Mouse (Mus musculus) mature B cell (primary cell): ENCODE data around the gene Tomm40l.

Source experiments
- in situ Hi-C: fragments of 300-500 bp; cut with MboI; formaldehyde crosslinking; loops from 2 replicates; pipeline ENCODE4 v1.14.3; 2019

Tomm40l gene

DNA sequence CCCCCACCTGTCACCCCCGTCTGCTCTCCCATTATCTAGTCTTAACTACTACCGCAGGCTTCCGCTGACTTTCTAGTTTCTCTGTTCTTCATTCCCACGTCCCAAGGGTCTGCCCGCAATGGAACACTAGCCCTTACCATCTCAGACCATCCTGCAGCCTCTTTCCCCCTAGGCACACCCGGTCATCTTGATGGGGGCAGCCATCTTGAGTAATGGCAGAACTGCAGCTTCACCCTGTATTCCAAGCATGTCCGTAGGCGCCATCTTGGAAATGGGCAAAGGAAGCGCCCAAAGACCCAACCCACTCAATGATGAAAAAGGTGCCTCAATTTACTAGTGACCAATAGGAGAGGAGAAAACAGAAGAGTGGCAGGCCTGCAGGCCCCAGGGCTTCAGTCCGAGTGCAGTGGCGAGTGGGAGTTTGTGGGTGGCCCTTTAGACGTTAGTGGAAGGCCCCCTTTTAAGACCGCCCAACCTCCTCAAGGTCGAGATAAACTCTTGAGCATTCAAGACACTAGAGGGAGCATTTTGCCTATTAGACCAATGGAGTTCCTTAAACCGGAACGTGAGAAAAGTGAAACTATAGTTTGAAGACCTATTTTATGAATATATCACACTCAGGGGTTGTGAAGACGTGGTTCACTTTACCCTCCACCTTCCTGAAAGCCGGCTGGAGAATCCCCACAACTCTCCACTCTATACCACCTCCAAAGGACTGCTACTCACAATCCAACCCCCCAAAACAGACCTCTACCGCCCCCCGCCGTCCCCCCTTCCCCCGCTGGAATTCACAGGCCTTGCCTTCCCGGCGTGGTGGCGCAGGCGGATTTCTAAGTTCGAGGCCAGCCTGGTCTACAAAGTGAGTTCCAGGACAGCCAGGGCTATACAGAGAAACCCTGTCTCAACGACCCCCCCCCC, at the start of gene Tomm40l:
Tomm40l (minus strand) TSS at position 277 of the 918 bp plus-strand sequence.
- in situ Hi-C loops, result loop anchor here (10.0 kb wide), 1 partner anchor 328 kb away; no protein-coding TSS in a partner anchor

DNA sequence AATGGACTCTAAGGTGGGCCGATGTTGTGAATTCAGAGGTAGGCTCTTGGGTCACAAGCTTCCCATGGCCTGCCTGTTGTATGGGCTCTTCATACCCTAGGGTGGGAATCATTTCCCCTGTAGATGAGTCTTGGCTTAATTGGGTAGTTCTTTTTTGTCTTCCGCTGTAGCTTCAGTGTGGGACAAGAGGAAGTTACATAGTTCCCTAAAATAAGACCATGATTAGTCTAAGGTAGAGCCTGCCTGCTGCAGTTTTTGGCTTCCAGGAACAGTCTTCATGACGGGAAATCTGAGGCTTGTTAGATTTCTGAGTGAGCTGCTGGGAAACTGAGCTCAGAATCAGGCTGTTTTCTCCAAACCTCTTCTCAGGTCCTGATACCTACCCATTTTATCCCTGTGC, 49.8 kb upstream of the Tomm40l start:
- in situ Hi-C loops, result no loop called here

- in situ Hi-C loops, result no loop called here
Measured at GRCm38 (mm10) chr1:171271622-171272021, 49.3 kb upstream of the Tomm40l start.

DNA sequence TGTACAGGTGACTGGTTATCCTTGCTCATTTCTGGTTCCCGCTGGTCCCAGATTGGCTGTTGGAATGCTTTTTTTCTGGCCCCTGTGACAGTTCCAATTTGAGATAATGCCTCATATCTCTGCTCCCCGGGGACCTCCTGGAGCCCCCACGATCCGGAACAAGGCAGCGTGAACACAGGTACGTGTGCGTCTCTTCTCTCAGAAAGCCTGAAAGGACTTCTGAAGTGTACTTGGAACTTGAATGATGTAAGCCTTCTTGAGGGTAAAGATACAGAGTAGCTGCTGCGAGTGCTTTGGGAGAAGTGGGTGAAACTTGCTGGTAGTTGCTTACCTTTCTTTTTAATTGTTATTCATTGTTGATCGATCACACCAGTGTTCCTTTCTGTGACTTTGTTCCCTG, 48.9 kb upstream of the Tomm40l start:
- in situ Hi-C loops, result no loop called here

DNA sequence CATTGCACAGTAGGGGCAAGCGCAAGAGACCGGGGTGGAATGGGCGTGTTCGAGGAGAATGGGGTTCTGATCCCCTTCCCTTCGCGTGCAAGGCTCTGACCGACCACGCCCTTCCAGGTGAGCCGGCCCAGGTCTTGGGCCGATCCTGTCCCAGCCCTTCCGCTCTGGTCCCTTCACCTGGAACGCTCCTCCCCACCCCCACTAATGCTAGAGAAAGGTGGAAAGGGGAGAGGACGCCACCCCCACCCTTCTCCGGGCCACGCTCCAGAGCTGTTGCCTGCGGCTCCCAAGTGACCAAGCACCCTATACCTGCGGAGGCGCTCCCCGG, 48.2 kb upstream of the Tomm40l start:
- in situ Hi-C loops, result no loop called here

- in situ Hi-C loops, result no loop called here
Measured at GRCm38 (mm10) chr1:171269848-171270572, 47.7 kb upstream of the Tomm40l start, which contains the start of gene B4galt3. Gene B4galt3 (plus strand): TSS chr1:171270328.

DNA sequence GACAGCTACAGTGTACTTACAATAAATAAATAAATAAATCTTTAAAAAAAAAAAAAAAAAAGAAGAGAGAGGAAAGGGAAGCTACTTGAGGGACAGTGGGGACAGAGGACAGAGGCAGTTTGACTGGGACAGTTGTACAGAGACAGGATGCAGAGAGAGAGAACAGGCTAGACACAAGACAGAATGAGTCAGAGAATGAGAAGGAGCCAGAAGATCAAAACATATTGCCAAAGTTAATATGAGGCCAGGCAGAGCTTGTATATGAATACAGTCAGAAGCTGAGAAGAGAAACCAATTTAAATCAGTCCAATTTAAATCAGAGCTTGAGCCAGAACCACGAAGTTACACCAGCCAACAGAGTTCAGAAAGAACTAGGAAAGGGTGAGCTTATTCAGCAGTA, 46.0 kb upstream of the Tomm40l start:
- in situ Hi-C loops, result no loop called here

DNA sequence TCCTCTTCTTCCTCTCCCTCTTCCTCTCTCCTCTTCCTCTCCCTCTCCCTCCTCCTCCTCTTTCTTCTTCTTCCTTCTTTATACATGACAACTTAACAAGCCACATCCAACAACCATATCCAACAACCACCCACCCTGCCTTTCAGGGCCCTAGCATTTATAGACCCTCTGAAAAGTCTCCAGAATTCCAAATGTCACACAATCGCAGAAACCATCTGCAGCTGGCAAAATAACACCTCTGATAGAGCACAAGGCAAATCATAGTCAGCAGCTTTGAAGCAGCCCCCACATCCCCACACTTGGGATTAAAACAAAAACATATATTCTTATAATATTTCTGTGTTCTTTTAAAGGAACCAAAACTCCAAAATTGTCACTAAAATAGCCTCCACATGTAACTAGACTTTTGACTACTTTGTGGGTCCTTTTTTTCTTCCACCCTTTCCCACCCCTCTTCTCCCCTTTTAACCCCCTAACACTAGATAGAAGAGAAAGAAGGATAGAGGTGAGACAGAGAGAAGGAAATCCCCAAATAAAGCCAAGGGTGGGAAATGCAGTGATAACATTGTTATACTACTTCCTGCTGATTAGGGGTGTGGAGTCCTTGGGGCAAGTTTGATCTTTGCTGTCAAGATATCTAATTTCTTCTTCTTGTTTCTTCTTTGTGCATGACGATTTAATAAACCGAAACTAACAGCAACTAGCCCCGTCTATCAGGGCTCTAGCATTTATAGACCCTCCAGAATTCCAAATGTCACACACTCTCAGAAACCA, 43.8 kb upstream of the Tomm40l start:
- in situ Hi-C loops, result no loop called here

GRCm38 (mm10) chr1:171263666-171264461, 41.5 kb upstream of the Tomm40l start:
- in situ Hi-C loops, result no loop called here

DNA sequence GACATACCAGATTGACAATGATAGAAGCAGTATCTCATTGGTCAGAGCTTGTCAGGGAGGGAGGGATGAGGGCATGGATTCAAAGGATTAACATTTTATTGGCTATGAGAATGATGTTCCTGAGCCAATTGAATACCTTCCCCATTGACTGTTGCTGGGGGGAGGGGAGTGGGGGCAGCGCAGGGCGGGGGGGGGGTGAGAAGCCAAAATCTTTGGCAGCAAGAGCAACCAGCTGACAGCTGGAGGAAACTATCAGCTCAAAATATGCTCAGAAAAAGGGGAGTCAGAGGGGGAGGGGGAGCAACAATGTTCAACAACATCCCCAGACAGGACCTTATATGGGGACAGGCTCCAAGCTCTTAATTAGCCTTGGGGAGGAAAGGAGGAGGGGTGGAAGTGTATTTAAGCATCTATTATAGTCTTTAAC, 40.9 kb upstream of the Tomm40l start:
- in situ Hi-C loops, result no loop called here

GRCm38 (mm10) chr1:171262594-171263130, 40.3 kb upstream of the Tomm40l start:
- in situ Hi-C loops, result no loop called here

- in situ Hi-C loops, result no loop called here
Measured at GRCm38 (mm10) chr1:171260316-171260715, 38.0 kb upstream of the Tomm40l start.

GRCm38 (mm10) chr1:171258921-171259320, 36.6 kb upstream of the Tomm40l start:
- in situ Hi-C loops, result no loop called here

- in situ Hi-C loops, result no loop called here
Measured at GRCm38 (mm10) chr1:171257781-171258180, 35.5 kb upstream of the Tomm40l start.

DNA sequence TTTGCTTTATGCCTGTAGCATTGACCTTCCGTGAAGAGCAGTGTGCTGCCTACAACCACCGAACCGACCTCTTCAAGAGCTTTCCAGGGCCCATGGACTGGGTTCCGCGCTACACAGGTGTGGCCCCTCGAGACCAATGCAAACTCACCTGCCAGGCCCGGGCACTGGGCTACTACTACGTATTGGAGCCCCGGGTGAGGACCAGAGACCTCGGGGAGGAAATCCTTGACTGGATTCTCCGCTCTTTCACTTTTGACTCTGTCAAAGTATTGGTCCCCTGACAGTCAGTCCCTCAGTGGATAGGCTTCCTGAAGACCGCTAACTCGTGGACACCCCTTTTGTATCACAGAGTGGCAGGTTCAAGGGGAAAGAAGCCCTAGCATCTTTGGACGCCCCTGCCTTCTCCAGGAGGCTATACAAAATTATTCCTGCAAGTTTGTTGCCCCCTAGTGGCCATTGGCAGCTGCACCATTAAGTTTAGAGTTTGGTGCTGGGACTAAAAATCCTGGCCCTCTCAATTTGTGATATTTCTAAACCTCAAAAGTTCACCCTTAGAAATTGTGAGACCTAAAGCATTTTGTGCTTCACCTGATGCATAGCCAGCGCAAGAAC, 34.7 kb upstream of the Tomm40l start:
- in situ Hi-C loops, result no loop called here

GRCm38 (mm10) chr1:171256095-171256818, 33.9 kb upstream of the Tomm40l start:
- in situ Hi-C loops, result no loop called here

- in situ Hi-C loops, result no loop called here
Measured at GRCm38 (mm10) chr1:171252415-171252814, 30.1 kb upstream of the Tomm40l start.

DNA sequence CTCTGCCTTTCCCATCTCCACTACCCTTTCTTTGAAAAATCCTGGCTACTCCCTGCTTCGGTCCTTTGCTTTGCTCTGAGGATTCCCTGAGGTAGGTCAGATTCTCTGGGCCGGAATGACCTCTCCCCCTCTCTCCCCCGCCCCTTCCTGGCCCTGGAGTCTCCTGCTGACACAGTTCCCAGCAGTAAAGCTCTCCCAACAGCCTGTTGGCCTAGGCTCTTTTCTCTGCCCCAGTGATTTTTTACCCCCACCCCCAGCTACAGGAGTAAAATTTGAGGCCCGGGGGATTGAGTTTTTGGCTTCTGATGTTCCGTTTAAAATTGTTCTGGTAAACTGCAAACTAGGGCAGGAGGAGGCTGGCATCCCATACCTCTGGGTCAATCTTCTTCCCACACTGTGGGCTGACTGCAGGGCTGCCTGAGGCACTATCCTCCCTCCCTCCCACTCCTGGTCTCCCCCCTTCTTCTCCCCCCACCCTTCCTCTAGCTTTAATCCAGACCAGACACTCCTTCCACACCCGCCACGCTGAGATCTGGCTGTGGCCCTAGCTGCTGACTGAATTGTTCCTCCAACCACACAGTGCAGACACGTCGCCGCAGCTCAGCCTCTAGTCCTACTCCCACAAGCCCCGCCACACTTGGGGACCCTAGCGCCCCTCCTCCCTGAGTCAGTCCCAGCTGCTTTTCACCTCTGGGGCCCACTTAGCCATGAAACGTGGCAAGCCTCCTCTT, 29.4 kb upstream of the Tomm40l start:
- in situ Hi-C loops, result no loop called here
